Mouse (Mus musculus) cerebellum, adult 18-20 months (tissue): ENCODE data around the gene Rad21l.

Experiments
- DNase-seq, 2 experiments: peaks; one replicate each; pipeline ENCODE4 v3.0.0; 2021

Gene Rad21l

GRCm38 (mm10) chr2:151668433-151668832 is at the start of gene Rad21l:
Gene Rad21l, minus strand, starts transcription at chr2:151668533.
- DNase-seq = no peak

- DNase-seq = no peak
These were observed 48.2 kb upstream of the Rad21l start for GRCm38 (mm10) chr2:151716318-151717055.

- no peak for DNase-seq
These were observed 47.2 kb upstream of the Rad21l start for GRCm38 (mm10) chr2:151715526-151715925.

- DNase-seq = no peak
These were observed 44.3 kb upstream of the Rad21l start for GRCm38 (mm10) chr2:151712647-151713046.

- DNase-seq = no peak
These were observed 34.5 kb upstream of the Rad21l start for GRCm38 (mm10) chr2:151702851-151703190.

GRCm38 (mm10) chr2:151702146-151702850 is 34.0 kb upstream of the Rad21l start:
- peak; percentile 64 to 71 for DNase-seq

GRCm38 (mm10) chr2:151701231-151702145 is 33.2 kb upstream of the Rad21l start, which contains the start of gene Tmem74b:
Gene Tmem74b, plus strand, starts transcription at chr2:151702008.
- peak in 1 of 2 experiments; percentile 35 for DNase-seq

- no peak for DNase-seq
These were observed 14.6 kb upstream of the Rad21l start for GRCm38 (mm10) chr2:151682976-151683375.

- DNase-seq = peak; percentile 37 to 42
These were observed 14.0 kb upstream of the Rad21l start for GRCm38 (mm10) chr2:151682357-151682756.

GRCm38 (mm10) chr2:151676234-151676633 is 7.9 kb upstream of the Rad21l start:
- DNase-seq = peak; percentile 26 to 33

GRCm38 (mm10) chr2:151670968-151671329 is 2.6 kb upstream of the Rad21l start:
- DNase-seq = peak in 1 of 2 experiments; percentile 14

- DNase-seq = peak in 1 of 2 experiments; percentile 11
These were observed 2.0 kb upstream of the Rad21l start for GRCm38 (mm10) chr2:151670026-151670967.

- no peak for DNase-seq
These were observed 16.3 kb downstream of the Rad21l start for GRCm38 (mm10) chr2:151652053-151652452.

- no peak for DNase-seq
These were observed 32.3 kb downstream of the Rad21l start for GRCm38 (mm10) chr2:151636015-151636402.

- DNase-seq = no peak
These were observed 32.8 kb downstream of the Rad21l start for GRCm38 (mm10) chr2:151635362-151636014.

GRCm38 (mm10) chr2:151634903-151635302 is 33.4 kb downstream of the Rad21l start:
- no peak for DNase-seq

- no peak for DNase-seq
These were observed 35.4 kb downstream of the Rad21l start for GRCm38 (mm10) chr2:151632982-151633381.

GRCm38 (mm10) chr2:151632159-151632814 is 36.0 kb downstream of the Rad21l start, which contains the start of gene Snph:
Gene Snph, minus strand, starts transcription at chr2:151632593.
- DNase-seq = peak; percentile 80 to 87

- DNase-seq = no peak
These were observed 36.8 kb downstream of the Rad21l start for GRCm38 (mm10) chr2:151631406-151632158.

GRCm38 (mm10) chr2:151629310-151629709 is 39.0 kb downstream of the Rad21l start:
- DNase-seq = peak in 1 of 2 experiments; percentile 11
